Mouse (Mus musculus): ENCODE data around the gene Dhx15. TPM values are rescaled to one million over a fixed set of nuclear protein-coding genes. Genes with fewer than 3 reads are reported as not detected.

Dhx15 gene
- polyA plus RNA-seq, 1 experiment from 2014 or later, result 80.0 TPM

GRCm38 (mm10) chr5:52230466-52230865, 40.2 kb upstream of the Dhx15 start:
- no peak overlapping the region for H3K9ac ChIP-seq (ENCODE audit: low read depth, low read length)
- no peaks in the 10 kb centered on the region for H3K4me1 ChIP-seq (replicated peaks; ENCODE audit: control insufficient read depth, insufficient read depth, low read length)
- WGBS, result 82% methylated on average over 7 of the region's 7 CpGs
- ATAC-seq (replicated peaks; ENCODE audit: low FRiP score), result no peak
- no peak for DNase-seq (ENCODE audit: low spot score)
- H3K36me3 ChIP-seq (ENCODE audit: control insufficient read depth, insufficient read depth, low read length), result no peaks in the 10 kb centered on the region
- H3K4me3 ChIP-seq (ENCODE audit: low read depth, low read length), result no peak overlapping the region
- no peak overlapping the region for H3K4me2 ChIP-seq
- no peaks in the 10 kb centered on the region for H3K27me3 ChIP-seq (replicated peaks; ENCODE audit: control insufficient read depth, insufficient read depth, low read length)
- no peaks in the 10 kb centered on the region for H3K9me3 ChIP-seq (ENCODE audit: control insufficient read depth, low read length)
- no peak overlapping the region for H3K27ac ChIP-seq (ENCODE audit: low read depth, low read length)

GRCm38 (mm10) chr5:52226677-52227076, 36.4 kb upstream of the Dhx15 start:
- Histone ChIP-seq H3K27ac (ENCODE audit: low read depth, low read length) (no peak overlapping the region), H3K36me3 (ENCODE audit: control insufficient read depth, insufficient read depth, low read length) (no peaks in the 10 kb centered on the region), H3K4me3 (ENCODE audit: low read depth, low read length) (no peak overlapping the region), H3K9me3 (ENCODE audit: control insufficient read depth, low read length) (no peaks in the 10 kb centered on the region), H3K9ac (ENCODE audit: low read depth, low read length) (no peak overlapping the region), H3K27me3 (replicated peaks; ENCODE audit: control insufficient read depth, insufficient read depth, low read length) (no peaks in the 10 kb centered on the region), H3K4me1 (replicated peaks; ENCODE audit: control insufficient read depth, insufficient read depth, low read length) (no peaks in the 10 kb centered on the region), H3K4me2 (no peak overlapping the region)
- no peak for ATAC-seq (replicated peaks; ENCODE audit: low FRiP score)
- WGBS, result 69% methylated on average over 3 of the region's 3 CpGs
- DNase-seq (ENCODE audit: low spot score), result no peak

- no peaks in the 10 kb centered on the region for H3K4me1 ChIP-seq (replicated peaks; ENCODE audit: control insufficient read depth, insufficient read depth, low read length)
- H3K27me3 ChIP-seq (replicated peaks; ENCODE audit: control insufficient read depth, insufficient read depth, low read length), result no peaks in the 10 kb centered on the region; the same call in 1 of the 2 replicates
- H3K4me2 ChIP-seq, result no peak overlapping the region
- H3K9ac ChIP-seq (ENCODE audit: low read depth, low read length), result no peak overlapping the region
- no peaks in the 10 kb centered on the region for H3K36me3 ChIP-seq (ENCODE audit: control insufficient read depth, insufficient read depth, low read length)
- no peak overlapping the region for H3K4me3 ChIP-seq (ENCODE audit: low read depth, low read length)
- DNase-seq (ENCODE audit: low spot score) (no peak), ATAC-seq (replicated peaks; ENCODE audit: low FRiP score) (no peak)
- H3K9me3 ChIP-seq (ENCODE audit: control insufficient read depth, low read length), result no peaks in the 10 kb centered on the region
- no peak overlapping the region for H3K27ac ChIP-seq (ENCODE audit: low read depth, low read length)
- WGBS, result 86% methylated on average over 5 of the region's 5 CpGs
Measured at GRCm38 (mm10) chr5:52221596-52221995, 31.3 kb upstream of the Dhx15 start.

- DNase-seq (ENCODE audit: low spot score) (no peak), ATAC-seq (replicated peaks; ENCODE audit: low FRiP score) (no peak)
- no peaks in the 10 kb centered on the region for H3K9me3 ChIP-seq (ENCODE audit: control insufficient read depth, low read length)
- H3K36me3 ChIP-seq (ENCODE audit: control insufficient read depth, insufficient read depth, low read length), result no peaks in the 10 kb centered on the region
- no peak overlapping the region for H3K9ac ChIP-seq (ENCODE audit: low read depth, low read length)
- H3K27me3 ChIP-seq (replicated peaks; ENCODE audit: control insufficient read depth, insufficient read depth, low read length), result no peaks in the 10 kb centered on the region; the same call in 1 of the 2 replicates
- no peak overlapping the region for H3K27ac ChIP-seq (ENCODE audit: low read depth, low read length)
- WGBS, result 60% methylated on average over 14 of the region's 14 CpGs
- no peak overlapping the region for H3K4me2 ChIP-seq
- H3K4me3 ChIP-seq (ENCODE audit: low read depth, low read length), result no peak overlapping the region
- no peaks in the 10 kb centered on the region for H3K4me1 ChIP-seq (replicated peaks; ENCODE audit: control insufficient read depth, insufficient read depth, low read length)
Measured at GRCm38 (mm10) chr5:52220013-52220804, 29.9 kb upstream of the Dhx15 start.

- Histone ChIP-seq H3K9ac (ENCODE audit: low read depth, low read length) (no peak overlapping the region), H3K9me3 (ENCODE audit: control insufficient read depth, low read length) (no peaks in the 10 kb centered on the region), H3K36me3 (ENCODE audit: control insufficient read depth, insufficient read depth, low read length) (no peaks in the 10 kb centered on the region), H3K27me3 (replicated peaks; ENCODE audit: control insufficient read depth, insufficient read depth, low read length) (no peaks in the 10 kb centered on the region; the same call in 1 of the 2 replicates), H3K4me2 (no peak overlapping the region), H3K4me1 (replicated peaks; ENCODE audit: control insufficient read depth, insufficient read depth, low read length) (no peaks in the 10 kb centered on the region), H3K27ac (ENCODE audit: low read depth, low read length) (no peak overlapping the region), H3K4me3 (ENCODE audit: low read depth, low read length) (no peak overlapping the region)
- WGBS, result 80% methylated on average over 6 of the region's 6 CpGs
- DNase-seq (ENCODE audit: low spot score) (no peak), ATAC-seq (replicated peaks; ENCODE audit: low FRiP score) (no peak)
Measured at GRCm38 (mm10) chr5:52218238-52218637, 27.9 kb upstream of the Dhx15 start.

- no peak overlapping the region for H3K9ac ChIP-seq (ENCODE audit: low read depth, low read length)
- H3K9me3 ChIP-seq (ENCODE audit: control insufficient read depth, low read length), result no peaks in the 10 kb centered on the region
- 55% methylated on average over 7 of the region's 7 CpGs for WGBS
- no peak overlapping the region for H3K4me3 ChIP-seq (ENCODE audit: low read depth, low read length)
- DNase-seq (ENCODE audit: low spot score), result no peak
- H3K27me3 ChIP-seq (replicated peaks; ENCODE audit: control insufficient read depth, insufficient read depth, low read length), result no peaks in the 10 kb centered on the region
- no peak overlapping the region for H3K4me2 ChIP-seq
- no peaks in the 10 kb centered on the region for H3K4me1 ChIP-seq (replicated peaks; ENCODE audit: control insufficient read depth, insufficient read depth, low read length)
- no peaks in the 10 kb centered on the region for H3K36me3 ChIP-seq (ENCODE audit: control insufficient read depth, insufficient read depth, low read length)
- no peak overlapping the region for H3K27ac ChIP-seq (ENCODE audit: low read depth, low read length)
- ATAC-seq (replicated peaks; ENCODE audit: low FRiP score), result peak; percentile 88
Measured at GRCm38 (mm10) chr5:52213143-52213900, 23.0 kb upstream of the Dhx15 start.

- H3K4me3 ChIP-seq (ENCODE audit: low read depth, low read length), result peak overlapping the region; percentile 88
- no peaks in the 10 kb centered on the region for H3K36me3 ChIP-seq (ENCODE audit: control insufficient read depth, insufficient read depth, low read length)
- H3K27ac ChIP-seq (ENCODE audit: low read depth, low read length), result no peak overlapping the region; the same call in 1 of the 2 replicates
- peaks cover 13% of the 10 kb centered on the region for H3K4me1 ChIP-seq (replicated peaks; ENCODE audit: control insufficient read depth, insufficient read depth, low read length)
- H3K4me2 ChIP-seq, result peak overlapping the region; percentile 85
- ATAC-seq (replicated peaks; ENCODE audit: low FRiP score), result peak; percentile 42
- 36% methylated on average over 1 of the region's 1 CpGs for WGBS
- DNase-seq (ENCODE audit: low spot score), result no peak
- H3K9me3 ChIP-seq (ENCODE audit: control insufficient read depth, low read length), result no peaks in the 10 kb centered on the region
- H3K27me3 ChIP-seq (replicated peaks; ENCODE audit: control insufficient read depth, insufficient read depth, low read length), result no peaks in the 10 kb centered on the region
- H3K9ac ChIP-seq (ENCODE audit: low read depth, low read length), result peak overlapping the region; percentile 64
Measured at GRCm38 (mm10) chr5:52191180-52191468, 810 bp upstream of the Dhx15 start.

- H3K9ac ChIP-seq (ENCODE audit: low read depth, low read length), result peak overlapping the region; percentile 96
- DNase-seq (ENCODE audit: low spot score) (peak; percentile 71), ATAC-seq (replicated peaks; ENCODE audit: low FRiP score) (peak; percentile 67)
- H3K27ac ChIP-seq (ENCODE audit: low read depth, low read length), result peak overlapping the region; percentile 86
- H3K4me3 ChIP-seq (ENCODE audit: low read depth, low read length), result peak overlapping the region; percentile 88
- peaks cover 13% of the 10 kb centered on the region for H3K4me1 ChIP-seq (replicated peaks; ENCODE audit: control insufficient read depth, insufficient read depth, low read length)
- no peaks in the 10 kb centered on the region for H3K9me3 ChIP-seq (ENCODE audit: control insufficient read depth, low read length)
- under 1% methylated on average over 60 of the region's 63 CpGs for WGBS
- H3K4me2 ChIP-seq, result peak overlapping the region; percentile 89
- no peaks in the 10 kb centered on the region; the same call in 1 of the 2 replicates for H3K36me3 ChIP-seq (ENCODE audit: control insufficient read depth, insufficient read depth, low read length)
- no peaks in the 10 kb centered on the region for H3K27me3 ChIP-seq (replicated peaks; ENCODE audit: control insufficient read depth, insufficient read depth, low read length)
Measured at GRCm38 (mm10) chr5:52189664-52190365, 499 bp downstream of the Dhx15 start.
